Mouse (Mus musculus) stomach, postnatal 0 days (tissue): ENCODE results near the gene Pigv.

Experiments
- CTCF ChIP-seq: IDR thresholded peaks from 2 replicates; pipeline ENCODE4 v1.5.1; 2016; ENCODE audit warnings: antibody characterized with exemption, low read depth, mild to moderate bottlenecking, moderate library complexity
- EP300 ChIP-seq: optimal IDR thresholded peaks from 2 replicates; pipeline ENCODE3; 2016; ENCODE audit warnings: antibody characterized with exemption

DNA sequence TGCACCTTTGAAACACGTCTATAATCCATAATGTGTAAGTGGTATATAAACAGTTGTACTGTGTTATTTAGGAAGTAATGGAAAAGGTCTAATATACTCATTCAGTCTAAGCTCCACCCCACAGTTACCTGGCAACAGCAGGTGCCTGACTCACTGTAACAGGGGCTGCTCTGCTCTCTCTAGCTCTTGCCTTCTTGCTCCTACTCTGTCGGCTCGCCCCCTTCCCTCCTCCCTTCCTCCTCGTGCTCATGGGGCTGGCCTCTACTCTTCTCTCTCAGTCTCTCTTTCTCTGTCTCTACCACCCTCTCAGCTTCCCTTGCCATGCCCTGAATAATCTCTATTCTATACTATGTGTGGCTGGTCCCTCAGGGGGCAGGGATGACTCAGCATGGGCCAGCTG, 15.4 kb downstream of the Pigv start:
- TF ChIP-seq CTCF (no peak), EP300 (no peak)
